Mouse (Mus musculus) liver, adult 2 months (tissue): ENCODE data around the gene Epx.

Experiments
- CTCF ChIP-seq: fragments of 200-500 bp; IDR thresholded peaks from 2 replicates; pipeline ENCODE4 v1.5.1; 2011; ENCODE audit warnings: low read depth, low read length, control low read depth
- POLR2A ChIP-seq: fragments of 200-500 bp; IDR thresholded peaks from 2 replicates; pipeline ENCODE4 v1.6.1; 2011; ENCODE audit warnings: low read length, control low read depth; ENCODE audit not compliant: insufficient read depth; ENCODE audit errors: extremely low read depth

- TF ChIP-seq CTCF (no peak), POLR2A (no peak)
Observed at GRCm38 (mm10) chr11:87920966-87921365, 45.6 kb upstream of the Epx start, which contains the start of gene Olfr464.
